Mouse (Mus musculus) embryonic facial prominence, embryonic 10.5 days (tissue): ENCODE data around the gene Rundc1. TPM values are rescaled to one million over a fixed set of nuclear protein-coding genes. Genes with fewer than 3 reads are reported as not detected.
A peak's percentile ranks its signal among the peaks of the same experiment; 100 is the strongest.
"Not testable (repeated sequence)": the region's sequence is repeated elsewhere in the genome, so short reads cannot be mapped to it uniquely, and the experiment has no call there.

Experiments used
- DNase-seq: peaks from one replicate; pipeline ENCODE4 v3.0.0-alpha.2; 2017; ENCODE audit warnings: low spot score
- H3K27ac ChIP-seq: fragments of 300-500 bp; sonication (generic); replicated peaks from 2 replicates; pipeline ENCODE4 v1.5.1; 2016; ENCODE audit warnings: mild to moderate bottlenecking
- H3K27me3 ChIP-seq: fragments of 300-500 bp; sonication (generic); replicated peaks from 2 replicates; pipeline ENCODE4 v1.6.1; 2016; ENCODE audit warnings: low read depth, mild to moderate bottlenecking; ENCODE audit not compliant: poor library complexity, severe bottlenecking
- H3K36me3 ChIP-seq: fragments of 300-500 bp; sonication (generic); replicated peaks from 2 replicates; pipeline ENCODE4 v1.6.1; 2016; ENCODE audit warnings: mild to moderate bottlenecking, moderate library complexity
- H3K4me1 ChIP-seq: fragments of 300-500 bp; sonication (generic); 2 replicates; pipeline ENCODE4 v1.6.1; 2016
- H3K4me3 ChIP-seq: fragments of 300-500 bp; sonication (generic); 2 replicates; pipeline ENCODE4 v1.5.1; 2016; ENCODE audit warnings: mild to moderate bottlenecking, moderate library complexity
- H3K9me3 ChIP-seq: fragments of 300-500 bp; sonication (generic); 2 replicates; pipeline ENCODE4 v1.6.1; 2016; ENCODE audit warnings: mild to moderate bottlenecking
- WGBS: fragments of 180-500 bp; shearing (Covaris S2); methylation state at CpG from one replicate; pipeline ENCODE4 v1.1.7; 2016; 5-methylcytosine and 5-hydroxymethylcytosine counted together
- polyA plus RNA-seq: library from polyadenylated mRNA; unstranded; fragments of >200 nt; fragmentation: Nextera tagmentation; extraction: Ambion mirVana; gene quantifications from 2 replicates; pipeline ENCODE4 v1.2.1, GENCODE M21; 2016

Rundc1 gene
- polyA plus RNA-seq, 1 experiment from 2014 or later = 17.5 TPM

DNA sequence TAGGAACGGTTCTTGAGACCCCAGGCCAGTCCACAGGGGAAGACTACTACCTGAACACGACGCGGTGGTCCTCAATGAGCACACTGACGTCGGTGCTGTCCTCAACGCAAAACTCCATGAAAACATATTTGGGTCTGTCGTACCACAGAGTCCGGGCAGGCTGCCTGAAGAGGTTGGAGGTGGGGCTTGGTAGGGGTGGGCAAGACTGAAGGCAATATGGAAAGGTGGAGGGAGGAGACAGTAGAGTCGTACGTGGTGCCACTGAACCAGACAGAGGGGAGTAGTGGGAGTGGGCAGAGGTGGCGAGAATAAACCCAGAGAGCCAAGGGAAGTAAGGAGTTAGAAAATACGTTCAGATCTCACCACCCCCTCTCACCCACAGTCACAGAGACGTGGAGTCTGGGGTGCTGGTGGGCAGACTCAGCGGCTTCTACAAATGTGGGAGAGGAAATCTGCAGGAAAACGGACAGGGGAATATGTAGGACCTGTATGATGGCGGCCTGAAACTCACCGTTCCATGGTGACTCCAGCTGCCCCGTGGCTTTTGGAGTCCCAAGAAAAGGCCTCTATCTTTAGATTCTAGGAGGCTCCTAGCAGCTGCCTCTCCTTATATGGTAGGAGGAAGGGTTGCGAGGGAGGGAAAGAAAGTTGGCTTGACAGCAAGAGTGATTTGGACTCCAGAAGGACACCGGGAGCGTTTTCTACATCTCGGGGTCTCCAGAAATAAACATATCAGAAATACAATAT lies 607 bp upstream of the Rundc1 start, which contains the start of gene Gm27029:
Gene Gm27029 (minus strand): TSS at position 692 of the 747 bp plus-strand sequence.
- H3K27me3 ChIP-seq = no peaks in the 10 kb centered on the region
- peaks cover 3% of the 10 kb centered on the region for H3K36me3 ChIP-seq
- H3K9me3 ChIP-seq = no peaks in the 10 kb centered on the region
- H3K4me3 ChIP-seq = peak within 1 kb of the TSS; percentile 100
- peak within 1 kb of the TSS; percentile 84 for H3K27ac ChIP-seq
- no peak for DNase-seq
- 5% methylated on average over 23 of the region's 23 CpGs for WGBS
- H3K4me1 ChIP-seq = peaks cover 31% of the 10 kb centered on the region

DNA sequence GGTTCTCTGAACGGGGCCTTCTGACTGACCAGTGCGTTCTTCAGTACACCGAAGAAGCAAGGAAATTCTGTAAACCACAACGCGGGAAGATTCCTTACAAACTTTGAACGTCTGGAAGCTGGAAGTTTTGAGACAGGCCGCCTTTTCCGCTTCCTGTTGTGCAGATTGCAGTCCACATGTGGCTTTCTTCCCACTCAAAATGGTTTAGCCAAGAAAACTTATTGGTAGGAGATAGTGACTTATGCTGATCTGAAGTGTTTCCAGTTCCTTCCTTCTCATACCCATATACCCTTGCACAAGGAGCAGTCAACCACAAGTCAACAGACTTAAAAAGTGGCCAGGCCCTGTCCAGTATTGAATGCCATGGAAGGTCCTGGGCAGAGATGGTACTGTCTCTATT lies 1.3 kb downstream of the Rundc1 start:
- WGBS = 67% methylated on average over 8 of the region's 8 CpGs
- Histone ChIP-seq H3K9me3 (no peaks in the 10 kb centered on the region), H3K4me3 (peak overlapping the region; percentile 100), H3K36me3 (peaks cover 21% of the 10 kb centered on the region), H3K27me3 (no peaks in the 10 kb centered on the region), H3K4me1 (peaks cover 31% of the 10 kb centered on the region), H3K27ac (no peak overlapping the region)
- no peak for DNase-seq

DNA sequence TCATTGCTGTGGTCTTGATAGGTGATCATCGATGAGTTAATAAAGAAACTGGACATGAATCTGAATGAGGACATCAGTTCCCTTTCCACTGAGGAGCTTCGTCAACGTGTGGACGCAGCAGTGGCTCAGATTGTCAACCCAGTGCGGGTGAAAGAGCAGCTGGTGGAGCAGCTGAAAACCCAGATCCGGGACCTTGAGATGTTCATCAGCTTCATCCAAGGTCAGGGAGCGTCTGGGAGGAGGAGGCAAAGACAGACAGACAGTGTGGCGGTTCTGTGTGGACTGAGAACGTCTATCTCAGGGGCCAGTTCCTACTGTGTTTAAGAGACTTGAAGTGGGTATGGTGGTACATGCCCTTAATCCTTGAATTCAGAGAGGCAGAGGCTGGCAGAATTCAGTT lies 6.4 kb downstream of the Rundc1 start:
- Histone ChIP-seq H3K9me3 (no peaks in the 10 kb centered on the region), H3K4me3 (no peak overlapping the region), H3K27ac (no peak overlapping the region), H3K27me3 (no peaks in the 10 kb centered on the region), H3K36me3 (peaks cover 69% of the 10 kb centered on the region), H3K4me1 (peaks cover 8% of the 10 kb centered on the region)
- WGBS = 91% methylated on average over 9 of the region's 9 CpGs
- no peak for DNase-seq

DNA sequence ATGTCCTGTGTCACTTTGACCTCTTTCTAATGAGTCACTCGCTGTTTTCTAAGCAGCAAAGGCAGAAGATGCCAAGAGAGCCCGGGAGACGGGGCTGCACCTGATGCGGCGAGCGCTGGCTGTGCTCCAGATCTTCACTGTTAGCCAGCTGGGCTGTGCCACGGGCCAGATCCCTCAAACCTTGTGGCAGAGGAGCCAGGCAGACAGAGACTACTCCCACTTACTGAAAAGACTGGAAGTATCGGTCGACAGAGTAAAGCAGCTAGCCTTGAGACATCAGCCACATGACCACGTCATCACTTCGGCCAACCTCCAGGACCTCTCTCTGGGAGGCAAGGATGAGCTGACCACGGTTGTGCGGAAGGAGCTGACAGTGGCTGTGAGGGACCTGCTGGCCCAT lies 8.5 kb downstream of the Rundc1 start:
- H3K9me3 ChIP-seq = no peaks in the 10 kb centered on the region
- no peak for DNase-seq
- H3K27me3 ChIP-seq = no peaks in the 10 kb centered on the region
- no peaks in the 10 kb centered on the region for H3K4me1 ChIP-seq
- H3K4me3 ChIP-seq = no peak overlapping the region
- WGBS = 92% methylated on average over 13 of the region's 13 CpGs
- H3K27ac ChIP-seq = no peak overlapping the region
- H3K36me3 ChIP-seq = peaks cover 69% of the 10 kb centered on the region

DNA sequence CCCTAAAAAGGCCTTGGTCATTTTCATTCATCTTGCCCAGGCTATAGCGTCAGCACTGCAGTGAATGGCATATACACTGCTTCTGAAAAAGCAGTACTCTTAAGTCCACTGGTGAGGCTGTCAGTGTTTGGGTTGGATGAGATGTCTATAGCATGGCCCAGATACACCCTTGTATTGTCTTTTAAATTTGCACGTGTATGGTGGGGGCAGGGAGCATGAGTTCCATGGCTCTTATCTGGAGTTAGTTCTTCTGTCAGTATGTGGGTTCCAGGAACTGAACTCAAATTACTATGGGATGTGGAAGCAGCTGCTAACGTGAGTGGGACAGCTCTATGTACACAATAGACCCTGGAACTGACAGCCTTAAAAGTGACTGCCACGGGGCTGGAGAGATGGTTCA lies 10.9 kb downstream of the Rundc1 start:
- H3K36me3 ChIP-seq = peaks cover 51% of the 10 kb centered on the region
- H3K4me3 ChIP-seq = no peak overlapping the region
- H3K9me3 ChIP-seq = no peaks in the 10 kb centered on the region
- DNase-seq = no peak
- no peaks in the 10 kb centered on the region for H3K27me3 ChIP-seq
- no peaks in the 10 kb centered on the region for H3K4me1 ChIP-seq
- no peak overlapping the region for H3K27ac ChIP-seq
- 88% methylated on average over 4 of the region's 4 CpGs for WGBS

DNA sequence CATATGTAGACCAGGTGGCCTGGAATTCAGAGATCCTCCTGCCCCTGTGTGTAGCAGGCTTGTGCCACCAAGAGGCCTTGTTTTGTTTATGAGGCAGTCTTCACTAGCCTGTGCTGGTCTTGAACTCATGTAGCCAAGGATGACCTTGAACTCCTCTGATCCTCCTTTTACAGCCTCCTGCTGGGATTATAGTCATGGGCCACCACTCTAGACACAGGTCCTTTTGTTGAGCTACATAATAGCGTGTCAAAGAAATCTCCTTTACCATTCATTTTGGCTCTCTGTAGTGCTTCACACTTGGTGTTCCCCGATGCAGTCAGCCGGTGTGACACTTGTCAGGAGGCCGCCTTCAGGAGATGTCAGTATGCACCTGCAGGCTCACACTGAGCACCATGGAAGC lies 12.0 kb downstream of the Rundc1 start:
- no peak for DNase-seq
- Histone ChIP-seq H3K4me3 (no peak overlapping the region), H3K9me3 (no peaks in the 10 kb centered on the region), H3K4me1 (no peaks in the 10 kb centered on the region), H3K36me3 (peaks cover 40% of the 10 kb centered on the region), H3K27ac (no peak overlapping the region), H3K27me3 (no peaks in the 10 kb centered on the region)
- 75% methylated on average over 4 of the region's 4 CpGs for WGBS

DNA sequence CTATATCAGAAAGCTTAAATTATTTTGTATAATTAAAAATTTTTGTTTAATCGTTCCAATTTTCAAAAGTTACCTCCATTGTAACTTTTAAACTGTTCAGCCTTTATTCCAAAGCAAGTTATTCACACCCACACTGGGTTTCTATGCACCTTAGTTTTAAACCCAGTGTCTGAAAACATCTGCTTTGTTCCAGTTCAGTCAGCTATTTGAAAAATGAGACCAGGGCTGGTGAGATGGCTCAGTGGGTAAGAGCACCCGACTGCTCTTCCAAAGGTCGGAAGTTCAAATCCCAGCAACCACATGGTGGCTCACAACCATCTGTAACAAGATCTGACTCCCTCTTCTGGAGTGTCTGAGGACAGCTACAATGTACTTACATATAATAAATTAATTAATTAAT lies 13.1 kb downstream of the Rundc1 start:
- H3K4me1 ChIP-seq, H3K27me3 ChIP-seq, H3K27ac ChIP-seq, DNase-seq, H3K4me3 ChIP-seq, H3K9me3 ChIP-seq: not testable (repeated sequence)
- H3K36me3 ChIP-seq = peaks cover 33% of the 10 kb centered on the region
- 51% methylated on average over 3 of the region's 3 CpGs for WGBS

DNA sequence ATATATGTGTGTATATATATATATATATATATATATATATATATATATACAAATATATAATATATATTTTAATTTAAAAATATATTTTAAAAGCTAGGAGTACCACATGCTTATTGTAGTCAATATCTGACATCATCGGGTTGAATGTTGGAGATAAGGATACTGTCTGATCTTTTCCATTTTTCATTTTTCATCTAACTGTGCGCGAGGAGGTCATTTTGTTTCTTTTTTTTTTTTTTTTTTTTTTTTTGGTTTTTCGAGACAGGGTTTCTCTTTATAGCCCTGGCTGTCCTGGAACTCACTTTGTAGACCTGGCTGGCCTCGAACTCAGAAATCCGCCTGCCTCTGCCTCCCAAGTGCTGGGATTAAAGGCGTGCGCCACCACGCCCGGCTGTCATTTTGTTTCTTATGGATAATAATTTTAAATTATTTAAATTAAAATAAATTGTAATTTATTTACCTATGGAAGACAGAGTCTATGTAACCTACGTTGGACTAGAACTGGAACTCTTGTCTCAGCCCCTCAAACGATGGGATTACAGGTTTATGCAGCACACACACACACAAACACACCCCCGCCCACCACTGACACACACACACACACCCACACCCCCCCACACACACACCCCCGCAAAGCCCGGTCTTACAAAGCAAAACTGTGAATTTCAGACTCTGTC lies 16.7 kb downstream of the Rundc1 start:
- DNase-seq, H3K27me3 ChIP-seq, H3K9me3 ChIP-seq: not testable (repeated sequence)
- 40% methylated on average over 15 of the region's 15 CpGs for WGBS
- peak overlapping the region; percentile 90 for H3K4me3 ChIP-seq
- peaks cover 20% of the 10 kb centered on the region for H3K4me1 ChIP-seq
- H3K36me3 ChIP-seq = peaks cover 34% of the 10 kb centered on the region
- H3K27ac ChIP-seq = peak overlapping the region; percentile 78

DNA sequence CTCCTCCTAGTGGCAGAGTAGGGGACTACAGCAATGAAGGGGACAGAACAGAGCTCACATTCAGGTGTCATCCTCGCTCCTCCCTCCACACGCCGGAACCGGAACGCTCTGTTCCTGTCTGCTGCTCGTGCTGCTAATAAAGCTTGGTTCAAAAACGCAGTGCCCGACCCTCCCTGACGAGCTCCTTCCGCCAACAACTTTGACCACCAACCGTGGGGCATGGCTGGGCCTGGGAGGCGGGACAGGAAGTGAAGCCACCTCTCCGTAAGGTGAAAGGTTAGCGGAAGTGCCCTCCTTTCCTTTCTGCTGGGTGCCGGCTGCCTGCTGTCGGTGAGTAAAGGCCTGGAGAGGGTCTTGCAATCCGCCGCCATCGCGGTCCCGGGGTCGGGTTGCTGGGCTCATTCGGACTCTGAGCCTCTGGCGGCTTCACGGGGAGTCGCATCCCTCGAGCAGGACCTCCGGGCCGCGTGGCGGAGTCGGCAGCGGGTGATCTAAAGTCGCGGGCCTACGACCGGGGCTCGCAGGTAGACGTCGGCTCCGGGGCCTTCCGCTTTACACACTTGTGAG lies 17.3 kb downstream of the Rundc1 start, which contains the start of gene Rpl27:
Gene Rpl27 (plus strand): TSS at position 172 of the 567 bp plus-strand sequence.
- H3K9me3 ChIP-seq = no peaks in the 10 kb centered on the region

DNA sequence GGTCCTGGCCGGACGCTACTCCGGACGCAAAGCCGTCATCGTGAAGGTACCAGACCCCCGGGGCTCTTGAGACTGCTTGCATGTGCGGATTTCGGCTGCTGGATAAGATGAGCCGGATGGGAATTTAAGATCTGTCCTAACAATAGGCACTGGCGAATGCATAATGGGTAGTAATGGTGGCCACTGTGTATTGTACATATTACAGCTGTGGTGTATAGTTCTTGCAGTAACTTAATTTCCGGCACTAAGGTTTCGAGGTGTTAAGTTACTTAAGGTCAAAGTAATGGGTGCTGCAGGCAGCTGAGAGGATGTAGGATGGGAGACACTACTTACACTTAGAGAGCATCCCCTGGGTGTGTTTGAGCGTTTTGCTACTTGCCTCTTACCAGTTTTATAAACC lies 17.9 kb downstream of the Rundc1 start:
- 2% methylated on average over 14 of the region's 14 CpGs for WGBS

More for the DNA sequence above, 17.3 kb downstream of the Rundc1 start, which contains the start of gene Rpl27:
- no peaks in the 10 kb centered on the region for H3K27me3 ChIP-seq
- under 1% methylated on average over 42 of the region's 42 CpGs for WGBS
- peaks cover 39% of the 10 kb centered on the region for H3K36me3 ChIP-seq
- H3K27ac ChIP-seq = peak within 1 kb of the TSS; percentile 98
- H3K4me3 ChIP-seq = peak within 1 kb of the TSS; percentile 90
- H3K4me1 ChIP-seq = peaks cover 20% of the 10 kb centered on the region
- peak; percentile 99 for DNase-seq

DNA sequence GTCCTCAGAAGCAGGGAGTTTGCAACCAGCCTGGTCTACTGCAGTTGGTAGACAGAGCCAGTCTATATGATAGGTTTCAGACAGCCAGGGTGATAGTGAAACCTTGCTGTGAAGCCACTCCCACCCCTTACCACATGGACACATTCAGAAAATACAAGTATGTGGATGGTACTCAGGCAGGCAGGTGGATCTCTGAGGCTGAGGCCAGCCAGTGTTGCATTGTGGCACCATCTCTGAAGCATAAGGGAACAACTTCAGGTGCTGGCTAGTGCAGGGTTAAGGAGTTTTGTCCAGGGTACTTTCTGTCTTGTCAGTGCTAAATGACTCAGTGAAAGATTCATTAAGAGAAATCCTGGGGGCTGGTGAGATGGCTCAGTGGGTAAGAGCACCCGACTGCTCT lies 21.4 kb downstream of the Rundc1 start:
- H3K27me3 ChIP-seq = no peaks in the 10 kb centered on the region
- no peak for DNase-seq
- H3K27ac ChIP-seq = no peak overlapping the region
- 82% methylated on average over 1 of the region's 1 CpGs for WGBS
- no peaks in the 10 kb centered on the region for H3K9me3 ChIP-seq
- H3K4me3 ChIP-seq = no peak overlapping the region
- H3K36me3 ChIP-seq = peaks cover 39% of the 10 kb centered on the region
- H3K4me1 ChIP-seq = peaks cover 26% of the 10 kb centered on the region

More for the DNA sequence above, 17.9 kb downstream of the Rundc1 start:
- Histone ChIP-seq H3K27ac (peak overlapping the region; percentile 98), H3K4me3 (peak overlapping the region; percentile 90), H3K4me1 (peaks cover 20% of the 10 kb centered on the region), H3K36me3 (peaks cover 39% of the 10 kb centered on the region), H3K9me3 (no peaks in the 10 kb centered on the region), H3K27me3 (no peaks in the 10 kb centered on the region)
- DNase-seq = no peak

DNA sequence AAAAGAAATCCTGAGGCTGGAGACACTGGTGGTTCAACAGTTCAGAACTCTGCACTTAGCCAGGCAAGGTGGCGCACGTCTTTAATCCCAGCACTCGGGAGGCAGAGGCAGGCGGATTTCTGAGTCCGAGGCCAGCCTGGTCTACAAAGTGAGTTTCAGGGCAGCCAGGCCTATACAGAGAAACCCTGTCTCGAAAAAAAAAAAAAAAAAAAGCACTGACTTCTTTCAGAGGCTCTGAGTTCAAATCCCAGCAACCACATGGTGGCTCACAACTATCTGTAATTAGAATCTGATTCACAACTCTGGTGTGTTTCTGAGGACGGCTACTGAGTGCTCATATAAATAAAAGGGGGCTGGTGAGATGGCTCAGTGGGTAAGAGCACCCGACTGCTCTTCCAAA lies 22.0 kb downstream of the Rundc1 start:
- not testable (repeated sequence) for H3K27ac ChIP-seq, H3K4me3 ChIP-seq
- WGBS = 93% methylated on average over 8 of the region's 8 CpGs

More for the DNA sequence above, 22.0 kb downstream of the Rundc1 start:
- peaks cover 39% of the 10 kb centered on the region for H3K36me3 ChIP-seq
- H3K4me1 ChIP-seq = peaks cover 26% of the 10 kb centered on the region
- DNase-seq, H3K27me3 ChIP-seq, H3K9me3 ChIP-seq: not testable (repeated sequence)
